Mouse (Mus musculus): ENCODE data around the gene Pdk2.

DNA sequence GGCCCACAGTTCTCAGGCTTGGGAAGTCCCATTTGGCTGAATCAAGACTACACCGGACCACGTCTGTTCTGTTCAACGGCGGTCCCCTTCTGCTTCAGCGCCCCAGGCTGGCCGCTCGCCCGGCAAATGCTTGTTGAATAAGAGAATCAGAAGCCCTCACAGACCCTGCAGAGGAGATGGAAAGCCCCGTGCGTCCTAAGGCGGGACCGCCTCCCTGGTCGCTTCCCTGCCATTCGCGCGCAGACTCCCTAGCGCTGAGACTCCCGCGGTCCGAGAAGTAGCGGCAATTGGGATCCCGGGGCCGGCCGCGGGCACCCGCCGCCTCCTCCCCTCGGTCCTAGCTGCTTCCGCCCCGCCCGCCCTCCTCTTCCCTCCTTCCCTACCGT is 31.5 kb downstream of the Pdk2 start, which contains the start of gene Samd14:
- TF ChIP-seq POLR2A (IDR thresholded peaks at IDR 0.05; ENCODE audit: extremely low read depth, insufficient read depth, low read length) (peak; percentile 46; the same call in 1 of the 2 replicates), CTCF (IDR thresholded peaks at IDR 0.05; ENCODE audit: extremely low read depth, insufficient read depth, low read length) (no peak)

Data from cortical plate, adult 2 months (tissue).